Mouse (Mus musculus): ENCODE measurements around the gene Elmo1. TPM values are rescaled to one million over a fixed set of nuclear protein-coding genes. Genes with fewer than 3 reads are reported as not detected.

Gene Elmo1
- polyA plus RNA-seq, 1 experiment from 2014 or later, result 38.3 TPM

- Histone ChIP-seq H3K4me1 (no peaks in the 10 kb centered on the region), H3K36me3 (replicated peaks) (no peaks in the 10 kb centered on the region), H3K9ac (no peak overlapping the region), H3K27ac (no peak overlapping the region), H3K4me3 (no peak overlapping the region), H3K9me3 (no peaks in the 10 kb centered on the region), H3K4me2 (no peak overlapping the region), H3K27me3 (replicated peaks) (no peaks in the 10 kb centered on the region)
- ATAC-seq (replicated peaks), result no peak
- WGBS, result 84% methylated on average over 2 of the region's 2 CpGs
Measured at GRCm38 (mm10) chr13:20279889-20280288, 189.5 kb downstream of the Elmo1 start.

GRCm38 (mm10) chr13:20283891-20284290 lies 193.5 kb downstream of the Elmo1 start:
- H3K36me3 ChIP-seq (replicated peaks), result no peaks in the 10 kb centered on the region
- H3K27ac ChIP-seq, result no peak overlapping the region
- no peaks in the 10 kb centered on the region for H3K27me3 ChIP-seq (replicated peaks)
- no peak overlapping the region for H3K9ac ChIP-seq
- no peak overlapping the region for H3K4me2 ChIP-seq
- no peaks in the 10 kb centered on the region for H3K4me1 ChIP-seq
- H3K4me3 ChIP-seq, result no peak overlapping the region
- no peak for ATAC-seq (replicated peaks)
- WGBS, result 94% methylated on average over 7 of the region's 7 CpGs
- no peaks in the 10 kb centered on the region for H3K9me3 ChIP-seq

- no peak overlapping the region for H3K4me2 ChIP-seq
- no peaks in the 10 kb centered on the region for H3K4me1 ChIP-seq
- H3K4me3 ChIP-seq, result no peak overlapping the region
- H3K9ac ChIP-seq, result no peak overlapping the region
- 90% methylated on average over 6 of the region's 6 CpGs for WGBS
- H3K9me3 ChIP-seq, result no peaks in the 10 kb centered on the region
- no peak overlapping the region for H3K27ac ChIP-seq
- ATAC-seq (replicated peaks), result no peak
- H3K27me3 ChIP-seq (replicated peaks), result no peaks in the 10 kb centered on the region
- no peaks in the 10 kb centered on the region for H3K36me3 ChIP-seq (replicated peaks)
Measured at GRCm38 (mm10) chr13:20286680-20287079, 196.3 kb downstream of the Elmo1 start.

- Histone ChIP-seq H3K27me3 (replicated peaks) (no peaks in the 10 kb centered on the region), H3K27ac (no peak overlapping the region), H3K9ac (no peak overlapping the region), H3K36me3 (replicated peaks) (no peaks in the 10 kb centered on the region), H3K9me3 (no peaks in the 10 kb centered on the region), H3K4me1 (no peaks in the 10 kb centered on the region), H3K4me2 (no peak overlapping the region), H3K4me3 (no peak overlapping the region)
- no peak for ATAC-seq (replicated peaks)
- 71% methylated on average over 7 of the region's 7 CpGs for WGBS
Measured at GRCm38 (mm10) chr13:20288393-20288792, 198.0 kb downstream of the Elmo1 start.

- no peaks in the 10 kb centered on the region for H3K4me1 ChIP-seq
- H3K4me3 ChIP-seq, result no peak overlapping the region
- H3K27ac ChIP-seq, result no peak overlapping the region
- H3K27me3 ChIP-seq (replicated peaks), result no peaks in the 10 kb centered on the region
- no peak for ATAC-seq (replicated peaks)
- H3K9me3 ChIP-seq, result no peaks in the 10 kb centered on the region
- no peak overlapping the region for H3K4me2 ChIP-seq
- 85% methylated on average over 10 of the region's 10 CpGs for WGBS
- H3K9ac ChIP-seq, result no peak overlapping the region
- H3K36me3 ChIP-seq (replicated peaks), result no peaks in the 10 kb centered on the region
Measured at GRCm38 (mm10) chr13:20290412-20290811, 200.0 kb downstream of the Elmo1 start.

GRCm38 (mm10) chr13:20292348-20292747 lies 202.0 kb downstream of the Elmo1 start:
- H3K9me3 ChIP-seq, result no peaks in the 10 kb centered on the region
- H3K9ac ChIP-seq, result no peak overlapping the region
- H3K36me3 ChIP-seq (replicated peaks), result no peaks in the 10 kb centered on the region
- no peak overlapping the region for H3K27ac ChIP-seq
- ATAC-seq (replicated peaks), result peak; percentile 45; the same call in 1 of the 2 replicates
- no peaks in the 10 kb centered on the region for H3K4me1 ChIP-seq
- WGBS, result 3% methylated on average over 5 of the region's 5 CpGs
- H3K27me3 ChIP-seq (replicated peaks), result no peaks in the 10 kb centered on the region
- H3K4me2 ChIP-seq, result no peak overlapping the region
- no peak overlapping the region for H3K4me3 ChIP-seq

- no peak overlapping the region for H3K4me2 ChIP-seq
- H3K4me1 ChIP-seq, result no peaks in the 10 kb centered on the region
- H3K9ac ChIP-seq, result no peak overlapping the region
- no peaks in the 10 kb centered on the region for H3K36me3 ChIP-seq (replicated peaks)
- ATAC-seq (replicated peaks), result no peak
- H3K9me3 ChIP-seq, result no peaks in the 10 kb centered on the region
- WGBS, result 80% methylated on average over 16 of the region's 16 CpGs
- no peak overlapping the region for H3K27ac ChIP-seq
- H3K27me3 ChIP-seq (replicated peaks), result no peaks in the 10 kb centered on the region
- H3K4me3 ChIP-seq, result no peak overlapping the region
Measured at GRCm38 (mm10) chr13:20295278-20295970, 205.0 kb downstream of the Elmo1 start.

GRCm38 (mm10) chr13:20297841-20298240 lies 207.4 kb downstream of the Elmo1 start:
- Histone ChIP-seq H3K4me3 (no peak overlapping the region), H3K27me3 (replicated peaks) (no peaks in the 10 kb centered on the region), H3K4me1 (no peaks in the 10 kb centered on the region), H3K9me3 (no peaks in the 10 kb centered on the region), H3K27ac (no peak overlapping the region), H3K36me3 (replicated peaks) (no peaks in the 10 kb centered on the region), H3K4me2 (no peak overlapping the region), H3K9ac (no peak overlapping the region)
- 11% methylated on average over 3 of the region's 3 CpGs for WGBS
- ATAC-seq (replicated peaks), result peak; percentile 53

- Histone ChIP-seq H3K4me3 (no peak overlapping the region), H3K27ac (no peak overlapping the region), H3K27me3 (replicated peaks) (no peaks in the 10 kb centered on the region), H3K36me3 (replicated peaks) (no peaks in the 10 kb centered on the region), H3K4me1 (no peaks in the 10 kb centered on the region), H3K9me3 (no peaks in the 10 kb centered on the region), H3K4me2 (no peak overlapping the region), H3K9ac (no peak overlapping the region)
- ATAC-seq (replicated peaks), result peak; percentile 74
- 67% methylated on average over 3 of the region's 3 CpGs for WGBS
Measured at GRCm38 (mm10) chr13:20299424-20299823, 209.0 kb downstream of the Elmo1 start.

GRCm38 (mm10) chr13:20300052-20300564 lies 209.7 kb downstream of the Elmo1 start:
- Histone ChIP-seq H3K4me2 (no peak overlapping the region), H3K4me3 (no peak overlapping the region), H3K9me3 (no peaks in the 10 kb centered on the region), H3K36me3 (replicated peaks) (no peaks in the 10 kb centered on the region), H3K27ac (no peak overlapping the region), H3K27me3 (replicated peaks) (no peaks in the 10 kb centered on the region), H3K4me1 (no peaks in the 10 kb centered on the region), H3K9ac (no peak overlapping the region)
- no peak for ATAC-seq (replicated peaks)
- 74% methylated on average over 3 of the region's 3 CpGs for WGBS

GRCm38 (mm10) chr13:20300626-20301025 lies 210.2 kb downstream of the Elmo1 start:
- Histone ChIP-seq H3K27ac (no peak overlapping the region), H3K4me2 (no peak overlapping the region), H3K36me3 (replicated peaks) (no peaks in the 10 kb centered on the region), H3K4me3 (no peak overlapping the region), H3K9ac (no peak overlapping the region), H3K9me3 (no peaks in the 10 kb centered on the region), H3K4me1 (no peaks in the 10 kb centered on the region), H3K27me3 (replicated peaks) (no peaks in the 10 kb centered on the region)
- no peak for ATAC-seq (replicated peaks)
- WGBS, result 86% methylated on average over 3 of the region's 3 CpGs

GRCm38 (mm10) chr13:20301760-20302159 lies 211.4 kb downstream of the Elmo1 start:
- Histone ChIP-seq H3K9ac (no peak overlapping the region), H3K36me3 (replicated peaks) (no peaks in the 10 kb centered on the region), H3K9me3 (no peaks in the 10 kb centered on the region), H3K4me3 (no peak overlapping the region), H3K27me3 (replicated peaks) (no peaks in the 10 kb centered on the region), H3K27ac (no peak overlapping the region), H3K4me2 (no peak overlapping the region), H3K4me1 (no peaks in the 10 kb centered on the region)
- ATAC-seq (replicated peaks), result no peak
- WGBS, result 95% methylated on average over 7 of the region's 7 CpGs

- H3K27me3 ChIP-seq (replicated peaks), result no peaks in the 10 kb centered on the region
- no peak for ATAC-seq (replicated peaks)
- no peak overlapping the region for H3K9ac ChIP-seq
- no peak overlapping the region for H3K4me2 ChIP-seq
- H3K27ac ChIP-seq, result no peak overlapping the region
- WGBS, result 85% methylated on average over 4 of the region's 4 CpGs
- H3K4me1 ChIP-seq, result no peaks in the 10 kb centered on the region
- H3K36me3 ChIP-seq (replicated peaks), result no peaks in the 10 kb centered on the region
- no peak overlapping the region for H3K4me3 ChIP-seq
- H3K9me3 ChIP-seq, result no peaks in the 10 kb centered on the region
Measured at GRCm38 (mm10) chr13:20305621-20306020, 215.2 kb downstream of the Elmo1 start.
